Mouse (Mus musculus): Measurements from ENCODE around the gene Tmem82. TPM values are rescaled to one million over a fixed set of nuclear protein-coding genes. Genes with fewer than 3 reads are reported as not detected.
"Not testable (repeated sequence)": the region's sequence is repeated elsewhere in the genome, so short reads cannot be mapped to it uniquely, and the experiment has no call there.

The Tmem82 gene
- polyA plus RNA-seq, 1 experiment, result 2.8 TPM

- Histone ChIP-seq H3K27ac (ENCODE audit: control insufficient read depth, insufficient read depth, low read length) (no peak overlapping the region), H3K36me3 (ENCODE audit: control insufficient read depth, insufficient read depth, low read length) (no peaks in the 10 kb centered on the region), H3K27me3 (ENCODE audit: control insufficient read depth, insufficient read depth, low read length) (no peaks in the 10 kb centered on the region), H3K4me1 (replicated peaks; ENCODE audit: control insufficient read depth, insufficient read depth, low read length) (0 out of 2 replicates have a peak, but pooled peaks cover 4% of the 10 kb centered on the region), H3K4me3 (ENCODE audit: control insufficient read depth, insufficient read depth, low read length) (no peak overlapping the region)
- WGBS, result 92% methylated on average over 10 of the region's 10 CpGs
- DNase-seq, result no peak
- no peak for TF ChIP-seq POLR2A (IDR thresholded peaks at IDR 0.05; ENCODE audit: control insufficient read depth, extremely low read depth, insufficient read depth, low read length, poor library complexity)
- TF ChIP-seq CTCF (IDR thresholded peaks at IDR 0.05; ENCODE audit: borderline replicate concordance, control insufficient read depth, extremely low read depth, insufficient read depth, low read length, poor library complexity), result no peak
Measured at GRCm38 (mm10) chr4:141571934-141572333, 46.5 kb downstream of the Tmem82 start.

DNA sequence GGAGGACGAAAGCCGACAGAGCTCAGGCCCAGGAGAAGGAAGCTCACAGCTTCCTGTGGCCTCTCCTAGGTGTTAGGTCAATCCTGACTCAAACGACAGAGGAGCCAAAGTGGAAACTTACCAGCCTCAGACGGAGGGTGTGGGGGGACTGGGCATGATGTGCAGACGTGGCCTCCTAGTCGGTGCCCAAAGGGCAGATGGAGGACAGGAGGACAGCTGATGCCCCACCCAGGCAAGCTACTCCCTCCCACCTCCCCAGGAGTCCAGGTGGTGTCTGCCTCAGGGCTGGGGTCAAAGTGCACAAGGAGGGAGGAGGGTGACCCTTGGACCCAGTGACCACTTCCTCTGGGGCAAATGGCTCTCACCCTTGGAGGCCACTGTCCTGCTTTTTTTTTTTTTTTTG is 47.1 kb downstream of the Tmem82 start:
- 61% methylated on average over 6 of the region's 6 CpGs for WGBS
- DNase-seq, result no peak
- TF ChIP-seq POLR2A (IDR thresholded peaks at IDR 0.05; ENCODE audit: control insufficient read depth, extremely low read depth, insufficient read depth, low read length, poor library complexity), result no peak
- Histone ChIP-seq H3K36me3 (ENCODE audit: control insufficient read depth, insufficient read depth, low read length) (no peaks in the 10 kb centered on the region), H3K4me1 (replicated peaks; ENCODE audit: control insufficient read depth, insufficient read depth, low read length) (0 out of 2 replicates have a peak, but pooled peaks cover 4% of the 10 kb centered on the region), H3K4me3 (ENCODE audit: control insufficient read depth, insufficient read depth, low read length) (no peak overlapping the region), H3K27ac (ENCODE audit: control insufficient read depth, insufficient read depth, low read length) (no peak overlapping the region), H3K27me3 (ENCODE audit: control insufficient read depth, insufficient read depth, low read length) (no peaks in the 10 kb centered on the region)

DNA sequence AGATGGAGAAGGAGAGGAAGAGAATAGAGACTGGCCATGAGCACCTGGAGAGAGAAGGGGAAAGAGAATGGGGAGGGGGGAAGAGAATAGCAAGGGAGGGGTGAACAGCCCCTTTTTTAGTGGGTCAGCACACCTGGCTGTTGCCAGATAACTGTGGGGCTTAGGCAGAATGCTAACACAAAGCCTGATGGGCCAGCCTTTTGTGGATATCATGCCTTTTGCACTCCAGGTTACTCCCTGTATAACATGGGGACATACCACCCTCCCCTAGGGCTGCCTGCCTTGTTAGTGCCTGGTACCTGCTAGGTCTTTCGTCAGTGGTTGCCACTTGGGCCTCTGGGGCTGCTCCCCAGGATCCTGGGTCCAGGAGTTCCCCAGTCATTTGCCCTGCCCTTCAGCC is 47.6 kb downstream of the Tmem82 start:
- WGBS, result 97% methylated on average over 1 of the region's 1 CpGs
- Histone ChIP-seq H3K4me1 (replicated peaks; ENCODE audit: control insufficient read depth, insufficient read depth, low read length) (0 out of 2 replicates have a peak, but pooled peaks cover 4% of the 10 kb centered on the region), H3K4me3 (ENCODE audit: control insufficient read depth, insufficient read depth, low read length) (no peak overlapping the region), H3K27me3 (ENCODE audit: control insufficient read depth, insufficient read depth, low read length) (no peaks in the 10 kb centered on the region), H3K27ac (ENCODE audit: control insufficient read depth, insufficient read depth, low read length) (no peak overlapping the region), H3K36me3 (ENCODE audit: control insufficient read depth, insufficient read depth, low read length) (no peaks in the 10 kb centered on the region)
- DNase-seq, result no peak
- TF ChIP-seq CTCF (IDR thresholded peaks at IDR 0.05; ENCODE audit: borderline replicate concordance, control insufficient read depth, extremely low read depth, insufficient read depth, low read length, poor library complexity) (no peak), POLR2A (IDR thresholded peaks at IDR 0.05; ENCODE audit: control insufficient read depth, extremely low read depth, insufficient read depth, low read length, poor library complexity) (no peak)

DNA sequence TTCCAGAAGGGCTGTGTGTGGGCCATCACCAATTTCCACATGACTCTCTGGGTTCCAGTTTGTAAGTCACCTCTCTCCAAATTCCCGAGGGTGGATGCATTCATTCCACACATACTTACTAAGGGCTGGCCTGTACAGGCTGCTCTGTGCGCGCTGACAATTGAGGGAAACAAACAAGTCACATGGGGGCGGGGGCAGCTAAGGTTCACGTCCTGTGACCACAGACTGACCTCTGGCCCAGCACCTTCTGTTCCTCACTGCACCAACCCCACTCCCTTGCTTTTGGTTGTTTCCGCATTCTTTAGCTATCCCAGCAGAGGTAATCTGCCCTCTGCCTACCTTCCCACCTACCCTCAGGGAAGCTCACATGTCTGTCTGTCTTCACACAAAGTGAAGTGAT is 48.4 kb downstream of the Tmem82 start:
- no peak overlapping the region for H3K27ac ChIP-seq (ENCODE audit: control insufficient read depth, insufficient read depth, low read length)
- H3K36me3 ChIP-seq (ENCODE audit: control insufficient read depth, insufficient read depth, low read length), result no peaks in the 10 kb centered on the region
- WGBS, result 94% methylated on average over 6 of the region's 6 CpGs
- H3K27me3 ChIP-seq (ENCODE audit: control insufficient read depth, insufficient read depth, low read length), result no peaks in the 10 kb centered on the region
- H3K4me1 ChIP-seq (replicated peaks; ENCODE audit: control insufficient read depth, insufficient read depth, low read length), result 0 out of 2 replicates have a peak, but pooled peaks cover 1% of the 10 kb centered on the region
- no peak for DNase-seq
- H3K4me3 ChIP-seq (ENCODE audit: control insufficient read depth, insufficient read depth, low read length), result no peak overlapping the region
- TF ChIP-seq CTCF (IDR thresholded peaks at IDR 0.05; ENCODE audit: borderline replicate concordance, control insufficient read depth, extremely low read depth, insufficient read depth, low read length, poor library complexity), result no peak
- no peak for TF ChIP-seq POLR2A (IDR thresholded peaks at IDR 0.05; ENCODE audit: control insufficient read depth, extremely low read depth, insufficient read depth, low read length, poor library complexity)

DNA sequence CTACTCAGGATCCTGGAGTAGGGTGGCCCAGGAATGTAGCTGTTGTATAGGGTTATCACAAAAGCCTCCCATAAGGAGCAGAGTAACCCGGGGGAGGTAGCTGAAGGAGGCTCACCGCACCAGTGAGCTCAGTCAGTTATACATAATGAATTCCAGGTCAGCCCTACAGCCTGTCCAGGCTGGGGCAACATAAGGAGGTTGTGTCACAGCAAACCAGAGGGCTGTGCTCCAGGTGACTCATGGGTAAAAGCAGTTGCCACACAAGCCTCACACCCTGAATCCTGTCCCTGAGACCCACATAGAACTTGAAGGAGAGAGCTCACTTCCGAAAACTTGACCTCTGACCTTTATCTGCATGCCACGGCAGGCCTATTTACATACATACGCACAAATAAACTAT is 49.5 kb downstream of the Tmem82 start:
- WGBS, result 97% methylated on average over 5 of the region's 5 CpGs
- no peak for DNase-seq
- TF ChIP-seq POLR2A (IDR thresholded peaks at IDR 0.05; ENCODE audit: control insufficient read depth, extremely low read depth, insufficient read depth, low read length, poor library complexity) (no peak), CTCF (IDR thresholded peaks at IDR 0.05; ENCODE audit: borderline replicate concordance, control insufficient read depth, extremely low read depth, insufficient read depth, low read length, poor library complexity) (no peak)
- H3K4me1 ChIP-seq (replicated peaks; ENCODE audit: control insufficient read depth, insufficient read depth, low read length), result no peaks in the 10 kb centered on the region
- no peak overlapping the region for H3K4me3 ChIP-seq (ENCODE audit: control insufficient read depth, insufficient read depth, low read length)
- H3K36me3 ChIP-seq (ENCODE audit: control insufficient read depth, insufficient read depth, low read length), result no peaks in the 10 kb centered on the region
- H3K27ac ChIP-seq (ENCODE audit: control insufficient read depth, insufficient read depth, low read length), result no peak overlapping the region
- H3K27me3 ChIP-seq (ENCODE audit: control insufficient read depth, insufficient read depth, low read length), result no peaks in the 10 kb centered on the region

- not testable (repeated sequence) for H3K27me3 ChIP-seq (ENCODE audit: control insufficient read depth, insufficient read depth, low read length); H3K4me1 ChIP-seq (replicated peaks; ENCODE audit: control insufficient read depth, insufficient read depth, low read length); H3K27ac ChIP-seq (ENCODE audit: control insufficient read depth, insufficient read depth, low read length); H3K36me3 ChIP-seq (ENCODE audit: control insufficient read depth, insufficient read depth, low read length); H3K4me3 ChIP-seq (ENCODE audit: control insufficient read depth, insufficient read depth, low read length); DNase-seq
- 94% methylated on average over 7 of the region's 7 CpGs for WGBS
Measured at GRCm38 (mm10) chr4:141567174-141567573, 51.3 kb downstream of the Tmem82 start.

GRCm38 (mm10) chr4:141566187-141566586 is 52.2 kb downstream of the Tmem82 start:
- no peak for DNase-seq
- Histone ChIP-seq H3K27ac (ENCODE audit: control insufficient read depth, insufficient read depth, low read length) (no peak overlapping the region), H3K4me3 (ENCODE audit: control insufficient read depth, insufficient read depth, low read length) (no peak overlapping the region), H3K4me1 (replicated peaks; ENCODE audit: control insufficient read depth, insufficient read depth, low read length) (no peaks in the 10 kb centered on the region), H3K36me3 (ENCODE audit: control insufficient read depth, insufficient read depth, low read length) (no peaks in the 10 kb centered on the region), H3K27me3 (ENCODE audit: control insufficient read depth, insufficient read depth, low read length) (no peaks in the 10 kb centered on the region)
- no peak for TF ChIP-seq CTCF (IDR thresholded peaks at IDR 0.05; ENCODE audit: borderline replicate concordance, control insufficient read depth, extremely low read depth, insufficient read depth, low read length, poor library complexity)
- no peak for TF ChIP-seq POLR2A (IDR thresholded peaks at IDR 0.05; ENCODE audit: control insufficient read depth, extremely low read depth, insufficient read depth, low read length, poor library complexity)
- 96% methylated on average over 6 of the region's 6 CpGs for WGBS

Measured in thymus, adult 2 months (tissue).